Mouse (Mus musculus): ENCODE measurements around the gene Pde4b.

- no peak for TF ChIP-seq TAL1 (conservative IDR thresholded peaks at IDR 0.05; ENCODE audit: low read depth, low read length)
- no peak for TF ChIP-seq CTCF (IDR thresholded peaks at IDR 0.05; ENCODE audit: low read depth, low read length)
- no peak for TF ChIP-seq GATA2 (IDR thresholded peaks at IDR 0.05; ENCODE audit: borderline replicate concordance, low read depth, low read length)
These were observed 479.8 kb downstream of the Pde4b start for GRCm38 (mm10) chr4:102567111-102567510.
